Mouse (Mus musculus): ENCODE measurements around the gene Slc25a42. TPM values are rescaled to one million over a fixed set of nuclear protein-coding genes. Genes with fewer than 3 reads are reported as not detected.

Gene Slc25a42
- polyA plus RNA-seq (2012; rRNA removed): 15.5 and 23.1 TPM in 2 replicates

DNA sequence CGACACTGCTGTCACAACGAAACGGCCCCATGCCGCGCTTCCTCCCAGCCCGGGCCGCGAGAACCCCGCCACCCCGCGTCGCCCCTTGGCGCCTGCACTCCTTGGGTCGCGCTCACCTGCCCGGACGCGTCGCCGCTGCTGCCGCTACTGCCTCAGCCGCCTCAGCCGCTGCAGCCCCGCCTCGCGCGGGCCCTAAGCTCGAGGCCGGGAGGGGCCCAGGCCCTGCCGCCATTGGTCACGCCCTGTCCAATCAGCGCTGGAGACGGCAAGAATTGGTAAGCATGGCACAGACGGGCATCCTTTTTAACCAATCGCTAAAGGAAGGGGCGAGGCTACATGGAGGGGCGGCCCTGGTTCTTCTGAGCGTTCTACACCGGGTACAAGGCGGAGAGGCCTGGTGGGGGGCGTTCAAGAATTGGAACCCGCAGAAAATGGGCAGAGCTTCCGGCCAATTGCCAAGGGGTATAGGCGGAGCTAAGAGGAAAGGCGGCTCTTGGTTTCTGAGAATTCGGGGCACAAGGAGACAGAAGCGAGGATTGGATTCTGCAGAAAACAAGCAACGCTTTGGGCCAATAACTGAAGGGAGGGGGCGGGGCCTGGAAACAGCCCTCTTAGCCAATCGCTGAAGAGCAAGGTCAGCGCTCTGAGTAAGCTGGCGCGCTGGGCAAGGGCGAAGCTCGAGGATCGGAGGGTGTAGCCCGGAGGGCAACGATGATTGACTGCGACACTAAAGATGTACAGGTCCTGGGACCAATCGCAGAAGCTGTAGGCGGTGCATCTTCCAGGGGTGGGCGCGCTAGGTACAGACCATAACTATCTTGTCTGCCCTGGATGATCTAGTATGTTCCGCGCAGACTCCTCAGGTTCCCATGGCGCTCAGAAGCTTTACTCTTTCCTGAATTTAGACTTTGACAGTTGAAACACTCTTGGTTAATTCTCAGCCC lies at the start of gene Slc25a42:
Gene Slc25a42 (minus strand): TSS at position 194 of the 944 bp plus-strand sequence.
- under 1% methylated on average over 66 of the region's 66 CpGs for WGBS
- peak; percentile 97 for DNase-seq (ENCODE audit: low read depth, low spot score)

GRCm38 (mm10) chr8:70259043-70259442 lies 46.9 kb upstream of the Slc25a42 start:
- DNase-seq (ENCODE audit: low read depth, low spot score): no peak
- 85% methylated on average over 2 of the region's 2 CpGs for WGBS

DNA sequence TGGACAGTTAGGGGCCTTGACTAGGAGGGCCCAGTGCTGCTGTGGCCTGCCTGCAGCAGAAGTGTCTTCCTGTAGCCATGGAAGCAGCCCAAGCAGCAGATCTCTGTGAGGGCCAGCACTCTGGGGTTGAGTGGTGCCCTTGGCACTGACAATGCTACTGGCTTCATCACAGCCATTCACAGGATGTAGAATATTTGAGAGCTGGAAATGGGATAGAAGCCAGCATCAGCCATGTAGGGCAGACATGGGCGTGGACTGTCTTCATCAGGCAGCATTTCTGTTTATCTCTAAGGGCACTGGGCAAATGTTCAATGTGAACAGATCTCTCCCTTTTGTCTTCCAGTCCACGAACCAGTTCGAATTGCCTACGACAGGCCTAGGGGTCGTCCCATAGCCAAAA lies 46.5 kb upstream of the Slc25a42 start:
- DNase-seq (ENCODE audit: low read depth, low spot score): no peak
- WGBS: 72% methylated on average over 5 of the region's 5 CpGs

- no peak for DNase-seq (ENCODE audit: low read depth, low spot score)
Observed at GRCm38 (mm10) chr8:70257456-70257855, 45.4 kb upstream of the Slc25a42 start.

GRCm38 (mm10) chr8:70254628-70255027 lies 42.5 kb upstream of the Slc25a42 start:
- 75% methylated on average over 1 of the region's 1 CpGs for WGBS
- no peak for DNase-seq (ENCODE audit: low read depth, low spot score)

More at GRCm38 (mm10) chr8:70257456-70257855, 45.4 kb upstream of the Slc25a42 start:
- WGBS: 43% methylated on average over 3 of the region's 3 CpGs

DNA sequence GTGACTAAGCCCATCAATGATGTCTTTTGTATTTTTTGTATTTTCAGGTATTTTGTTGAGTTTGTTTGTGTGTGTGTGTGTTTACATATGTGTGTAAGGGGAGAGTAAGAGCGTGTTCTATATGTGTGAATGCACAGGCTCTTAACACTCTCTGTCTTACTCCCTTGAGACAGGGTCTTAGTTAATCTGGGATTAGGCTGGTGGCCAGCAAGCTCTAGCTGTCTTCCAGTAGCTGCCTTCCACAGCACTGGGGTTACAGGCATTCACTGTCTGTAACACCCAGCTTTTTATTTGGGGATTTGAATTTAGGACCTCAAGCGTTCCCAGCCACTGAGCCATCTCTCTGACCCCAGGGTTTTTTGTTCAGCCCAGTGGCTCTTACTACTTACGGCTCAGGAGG lies 35.7 kb upstream of the Slc25a42 start:
- 95% methylated on average over 3 of the region's 3 CpGs for WGBS
- no peak for DNase-seq (ENCODE audit: low read depth, low spot score)

DNA sequence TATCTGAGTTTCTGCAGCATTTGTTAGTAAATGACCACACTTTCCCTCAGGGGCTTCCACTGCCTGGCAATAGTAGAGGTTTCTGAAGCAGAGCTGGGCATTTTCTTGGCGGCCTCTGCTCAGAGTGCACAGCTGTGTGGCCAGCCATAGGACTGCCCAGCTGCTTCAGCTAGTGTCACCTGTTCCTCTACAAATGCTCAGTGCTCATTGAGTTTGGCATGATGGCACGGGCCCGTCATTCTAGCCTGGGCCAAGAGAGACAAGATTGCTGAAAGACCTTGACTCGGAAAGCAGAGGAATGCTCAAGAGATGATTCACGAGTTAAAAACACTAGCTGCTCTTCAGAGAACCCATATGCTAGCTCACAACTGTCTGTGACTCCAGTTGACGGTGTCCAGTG lies 34.5 kb upstream of the Slc25a42 start:
- whole genome bisulfite sequencing: 83% methylated on average over 6 of the region's 6 CpGs
- DNase-seq (ENCODE audit: low read depth, low spot score): no peak

- WGBS: 89% methylated on average over 5 of the region's 5 CpGs
- no peak for DNase-seq (ENCODE audit: low read depth, low spot score)
Observed at GRCm38 (mm10) chr8:70240642-70241041, 28.5 kb upstream of the Slc25a42 start.

DNA sequence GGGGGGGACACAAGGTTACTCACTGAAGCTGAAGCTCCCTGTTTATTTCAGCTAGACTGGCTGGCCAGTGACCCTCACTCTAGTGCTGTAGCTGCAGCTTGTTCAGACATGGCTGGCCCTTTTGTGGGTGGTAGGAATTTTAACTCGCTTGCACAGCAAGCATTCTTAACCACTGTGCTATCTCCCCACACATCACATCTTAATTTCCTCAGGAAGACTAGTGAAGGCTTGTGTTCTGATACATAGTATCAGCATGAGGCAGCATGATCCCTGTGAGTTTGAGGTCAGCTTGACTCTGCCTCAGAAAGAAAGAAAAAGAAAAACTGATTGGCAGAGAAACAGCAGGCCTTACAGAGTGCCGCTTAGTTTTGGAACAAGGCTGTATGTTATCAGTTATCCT lies 25.7 kb upstream of the Slc25a42 start:
- 91% methylated on average over 2 of the region's 2 CpGs for WGBS
- DNase-seq (ENCODE audit: low read depth, low spot score): no peak

DNA sequence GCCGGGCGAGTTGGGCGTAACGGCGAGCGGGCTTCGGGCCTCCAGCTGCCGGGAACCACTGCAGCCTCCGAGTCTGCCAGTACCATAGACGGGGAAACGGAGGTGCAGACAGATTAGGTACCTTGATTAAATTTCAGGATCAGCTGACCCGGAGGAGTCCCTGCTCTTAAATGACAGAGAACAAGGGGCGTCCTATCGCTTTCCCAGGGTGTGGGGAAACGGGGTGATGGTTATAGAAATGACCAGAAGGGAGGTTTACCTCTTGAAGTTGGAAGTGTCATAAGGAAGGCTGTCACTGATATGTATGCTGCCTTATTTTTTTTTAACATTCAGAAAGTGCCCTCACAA lies 22.6 kb upstream of the Slc25a42 start:
- 0% methylated on average over 15 of the region's 15 CpGs for WGBS
- DNase-seq (ENCODE audit: low read depth, low spot score): no peak

DNA sequence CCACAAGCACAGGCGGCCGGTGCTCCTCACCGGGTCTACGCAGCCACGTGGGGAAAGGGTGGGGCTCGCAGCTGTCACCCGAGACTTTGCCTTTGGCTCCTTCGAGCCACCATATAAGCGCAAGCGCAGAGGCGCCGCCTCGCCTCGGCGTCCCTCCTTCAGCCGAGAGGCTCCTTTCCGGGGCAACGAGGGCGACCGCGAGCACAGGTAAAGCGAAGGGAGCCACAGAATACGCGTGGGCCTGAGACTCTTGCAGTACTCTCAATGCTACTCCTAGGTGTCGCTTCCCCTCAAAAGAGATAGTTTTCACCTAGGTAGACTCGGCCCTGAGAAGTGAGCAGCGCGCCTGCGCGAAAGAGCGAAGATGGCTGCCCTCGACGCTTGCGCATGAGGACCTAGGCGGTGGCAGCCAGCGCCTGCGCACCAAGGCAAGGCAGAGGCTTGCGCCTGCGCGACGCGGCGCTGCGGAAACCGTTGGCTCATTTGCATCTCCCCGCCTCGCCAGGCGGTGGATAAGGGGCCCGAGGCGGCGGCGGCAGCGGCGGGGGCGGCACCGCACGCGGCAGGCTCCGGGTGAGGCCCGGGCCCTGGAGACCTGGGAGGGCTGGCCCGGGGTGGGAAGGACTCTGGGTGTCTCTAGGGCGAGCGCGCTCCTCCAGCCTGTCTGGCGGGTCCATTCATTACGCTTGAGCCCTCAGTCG lies 22.1 kb upstream of the Slc25a42 start, which contains the start of the genes Sugp2 and Armc6:
Gene Sugp2 (plus strand): TSS at position 147 of the 701 bp plus-strand sequence.
Gene Armc6 (minus strand): TSS at position 387 of the 701 bp plus-strand sequence.
- WGBS: under 1% methylated on average over 66 of the region's 67 CpGs
- DNase-seq (ENCODE audit: low read depth, low spot score): peak; percentile 83

GRCm38 (mm10) chr8:70233606-70234005 lies 21.5 kb upstream of the Slc25a42 start:
- no peak for DNase-seq (ENCODE audit: low read depth, low spot score)
- 6% methylated on average over 13 of the region's 13 CpGs for WGBS

DNA sequence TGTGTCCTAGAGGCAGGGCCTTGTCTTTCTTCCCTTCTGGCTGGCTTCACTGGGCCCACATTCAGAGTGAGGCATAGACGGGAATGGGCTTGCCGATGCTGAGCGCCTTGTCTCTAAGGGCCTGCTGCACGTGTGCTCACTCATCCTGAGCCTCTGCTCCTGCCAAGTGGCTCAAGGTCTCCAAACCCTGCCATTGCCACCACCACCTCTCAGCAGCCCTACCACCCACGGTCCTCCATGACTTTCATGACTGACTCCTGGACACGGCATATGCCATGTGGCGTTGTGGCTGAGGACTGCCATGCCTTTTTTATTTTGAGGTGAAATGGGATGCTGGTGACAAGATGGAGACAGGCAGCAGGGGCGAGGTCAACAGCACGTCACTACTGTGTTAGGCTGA lies 18.7 kb upstream of the Slc25a42 start:
- WGBS: 96% methylated on average over 9 of the region's 9 CpGs
- no peak for DNase-seq (ENCODE audit: low read depth, low spot score)

DNA sequence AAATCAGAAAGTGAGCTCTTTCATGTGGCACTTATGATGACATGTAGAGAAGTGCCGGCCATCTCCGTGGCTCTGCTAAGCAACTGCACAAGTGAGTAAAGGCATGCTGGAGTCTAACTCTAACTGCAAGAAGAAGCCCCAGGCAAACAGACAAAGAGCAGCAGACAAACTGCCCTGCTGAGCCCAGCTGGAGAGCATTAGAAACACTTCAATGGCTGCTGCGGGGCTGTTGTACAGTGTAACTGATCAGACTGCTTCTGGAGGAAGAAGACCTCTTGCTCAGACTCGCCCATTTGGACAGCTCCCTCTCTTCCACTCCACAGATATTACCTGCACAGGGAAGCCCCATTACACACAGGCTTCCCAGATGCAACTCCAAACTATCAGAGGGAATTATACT lies 15.9 kb upstream of the Slc25a42 start:
- DNase-seq (ENCODE audit: low read depth, low spot score): no peak
- 85% methylated on average over 4 of the region's 4 CpGs for WGBS

DNA sequence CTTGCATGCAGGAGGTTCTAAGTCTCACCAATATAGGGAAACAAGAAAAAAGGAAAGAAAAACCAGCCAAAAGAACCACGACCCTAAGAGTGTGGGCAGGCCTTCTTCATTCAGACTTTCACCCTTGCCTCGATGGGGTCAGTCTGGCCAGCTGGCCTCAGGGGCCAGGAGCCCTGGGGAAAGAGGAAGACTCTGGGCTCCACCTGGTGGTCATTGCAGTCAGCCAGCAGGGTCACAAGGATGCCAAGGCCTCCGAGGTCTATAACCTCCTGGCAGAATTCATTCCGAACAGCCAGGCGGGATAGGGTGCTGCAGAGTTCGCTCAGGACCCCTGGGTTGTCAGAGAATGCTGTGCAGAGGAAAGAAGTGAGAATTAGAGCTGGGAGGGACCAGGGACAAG lies 11.2 kb upstream of the Slc25a42 start:
- WGBS: 43% methylated on average over 6 of the region's 6 CpGs
- no peak for DNase-seq (ENCODE audit: low read depth, low spot score)

DNA sequence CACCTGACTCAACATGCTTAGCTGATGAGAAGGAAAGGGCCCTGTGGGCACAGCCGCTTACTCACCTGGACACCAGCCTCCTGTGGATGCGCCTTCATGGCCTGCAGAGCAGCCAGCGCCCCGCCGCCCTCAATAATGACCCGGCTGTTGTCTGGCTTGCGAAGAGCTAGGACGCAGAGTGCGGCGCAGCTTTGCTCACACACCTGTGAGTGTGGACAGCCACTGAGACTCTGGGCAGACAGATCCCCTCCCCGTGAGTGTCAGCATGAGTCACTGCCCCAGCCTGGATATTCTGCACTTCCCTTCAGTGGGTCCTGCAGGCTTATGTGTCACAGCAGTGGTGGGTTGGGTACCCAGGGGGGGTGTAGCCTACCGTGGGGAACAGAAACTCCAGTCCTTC lies 9.9 kb upstream of the Slc25a42 start:
- 93% methylated on average over 12 of the region's 12 CpGs for WGBS
- no peak for DNase-seq (ENCODE audit: low read depth, low spot score)

DNA sequence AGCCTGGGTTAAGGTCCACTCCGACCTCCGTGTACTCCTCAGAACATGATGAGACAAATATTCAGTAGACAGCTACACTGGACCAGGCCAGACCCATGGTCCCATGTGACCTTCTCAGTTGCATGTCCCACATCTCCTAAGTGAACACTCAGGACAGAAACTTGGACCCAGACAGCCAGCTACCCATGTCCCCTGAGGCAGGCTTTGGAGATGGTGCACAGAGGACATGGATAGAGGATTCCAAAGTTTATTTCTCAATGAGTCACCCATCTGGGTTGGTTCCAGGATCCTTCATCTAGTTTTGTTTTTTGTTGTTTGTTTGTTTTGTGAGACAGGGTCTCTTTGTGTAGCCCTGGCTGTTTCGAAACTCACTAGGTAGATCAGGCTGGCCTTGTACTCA lies 8.8 kb upstream of the Slc25a42 start:
- WGBS: 81% methylated on average over 3 of the region's 3 CpGs
- no peak for DNase-seq (ENCODE audit: low read depth, low spot score)

DNA sequence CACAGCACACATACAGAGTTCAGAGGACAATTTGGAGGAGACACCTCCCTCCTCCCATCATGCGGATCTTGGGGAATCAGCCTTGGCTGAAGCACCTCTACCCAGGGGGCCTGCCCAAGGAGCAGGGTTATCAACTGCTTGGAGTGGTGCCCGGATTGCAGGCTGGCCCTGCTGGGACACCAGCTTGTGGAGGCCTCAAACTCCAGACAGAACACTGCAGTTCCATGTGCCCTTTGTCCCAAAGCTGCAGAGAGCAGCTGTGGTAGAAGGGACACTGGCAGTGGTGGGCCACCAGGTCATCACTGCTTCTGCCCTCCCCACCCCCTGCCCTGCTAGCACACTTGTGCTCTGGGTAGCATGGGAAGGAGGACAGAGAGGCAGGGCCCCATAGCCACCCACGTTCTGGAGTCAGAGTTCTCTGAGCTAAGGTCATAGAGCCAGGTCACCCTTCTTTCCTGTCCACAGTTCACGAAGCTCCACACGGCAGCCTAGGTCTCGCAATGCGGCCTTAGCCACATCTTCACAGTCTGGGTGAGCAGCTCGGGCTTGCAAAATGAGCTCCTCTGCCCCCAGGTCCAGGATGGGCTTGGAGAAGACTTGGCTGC lies 8.2 kb upstream of the Slc25a42 start:
- DNase-seq (ENCODE audit: low read depth, low spot score): no peak
- 63% methylated on average over 8 of the region's 8 CpGs for WGBS

DNA sequence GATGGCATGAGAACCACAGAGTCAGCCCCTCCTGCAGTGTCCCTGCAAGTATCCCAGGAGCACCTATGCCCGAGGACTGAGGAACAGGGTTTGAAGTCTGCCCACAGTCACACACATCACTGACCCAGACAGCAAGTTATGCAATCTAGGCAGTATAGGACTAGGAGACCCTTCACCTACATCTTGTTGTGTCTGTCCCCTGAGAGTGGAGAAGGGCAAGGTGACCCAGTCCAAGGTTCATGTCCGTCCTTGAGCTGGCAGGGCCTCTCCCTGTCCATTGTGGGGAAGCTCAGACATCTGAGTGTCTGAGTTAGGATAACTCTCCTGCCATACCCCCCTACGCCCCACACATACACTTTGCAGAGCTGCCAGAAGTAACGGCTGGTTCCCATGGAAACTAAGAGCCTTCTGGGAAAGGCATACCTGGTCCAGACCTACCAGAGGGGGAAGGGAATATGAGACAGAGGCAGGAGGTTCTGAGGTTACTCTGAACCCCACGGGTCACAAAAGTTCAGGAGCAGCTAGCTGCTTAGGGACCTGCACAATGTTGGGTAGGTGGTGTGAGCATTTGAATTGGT lies 7.1 kb upstream of the Slc25a42 start:
- WGBS: 63% methylated on average over 5 of the region's 5 CpGs
- DNase-seq (ENCODE audit: low read depth, low spot score): no peak

GRCm38 (mm10) chr8:70217441-70217840 lies 5.3 kb upstream of the Slc25a42 start:
- DNase-seq (ENCODE audit: low read depth, low spot score): no peak

Data from large intestine, adult 2 months (tissue).